Mouse (Mus musculus) hindbrain, embryonic 15.5 days (tissue): ENCODE data around the gene Prkaca. TPM values are rescaled to one million over a fixed set of nuclear protein-coding genes. Genes with fewer than 3 reads are reported as not detected.

Source experiments
- ATAC-seq: fragments of 200-750 bp; cut with Nextera tagmentation; 2 replicates; pipeline ENCODE4 v1.8.0; 2017; ENCODE audit warnings: low read depth, moderate number of reproducible peaks, moderate TSS enrichment; ENCODE audit not compliant: low FRiP score
- H3K27ac ChIP-seq: fragments of 300-500 bp; sonication (generic); replicated peaks from 2 replicates; pipeline ENCODE4 v1.5.1; 2015; ENCODE audit warnings: mild to moderate bottlenecking, inconsistent platforms
- H3K27me3 ChIP-seq: fragments of 300-500 bp; sonication (generic); 2 replicates; pipeline ENCODE4 v1.6.1; 2015; ENCODE audit warnings: control low read depth, inconsistent platforms
- H3K36me3 ChIP-seq: fragments of 300-500 bp; sonication (generic); 2 replicates; pipeline ENCODE4 v1.6.1; 2015; ENCODE audit warnings: control low read depth, inconsistent platforms
- H3K4me1 ChIP-seq: fragments of 300-500 bp; sonication (generic); replicated peaks from 2 replicates; pipeline ENCODE4 v1.6.1; 2015; ENCODE audit warnings: control low read depth, inconsistent platforms
- H3K4me2 ChIP-seq: fragments of 300-500 bp; sonication (generic); 2 replicates; pipeline ENCODE4 v1.6.1; 2015; ENCODE audit warnings: moderate library complexity, mild to moderate bottlenecking, inconsistent platforms
- H3K4me3 ChIP-seq: fragments of 300-500 bp; sonication (generic); 2 replicates; pipeline ENCODE4 v1.5.1; 2015; ENCODE audit warnings: mild to moderate bottlenecking, inconsistent platforms
- H3K9ac ChIP-seq: fragments of 300-500 bp; sonication (generic); 2 replicates; pipeline ENCODE4 v1.6.1; 2015; ENCODE audit warnings: inconsistent platforms
- H3K9me3 ChIP-seq: fragments of 300-500 bp; sonication (generic); 2 replicates; pipeline ENCODE4 v1.6.1; 2016; ENCODE audit warnings: control low read depth, inconsistent platforms
- WGBS: fragments of 180-500 bp; shearing (Covaris S2); methylation state at CpG from one replicate; pipeline ENCODE4 v1.1.7; 2015; 5-methylcytosine and 5-hydroxymethylcytosine counted together
- polyA plus RNA-seq: library from polyadenylated mRNA; unstranded; fragments of >200 nt; fragmentation: Nextera tagmentation; extraction: Ambion mirVana; gene quantifications from 2 replicates; pipeline ENCODE4 v1.2.1, GENCODE M21; 2015

Prkaca gene
- polyA plus RNA-seq, 1 experiment from 2014 or later, result 250 TPM

DNA sequence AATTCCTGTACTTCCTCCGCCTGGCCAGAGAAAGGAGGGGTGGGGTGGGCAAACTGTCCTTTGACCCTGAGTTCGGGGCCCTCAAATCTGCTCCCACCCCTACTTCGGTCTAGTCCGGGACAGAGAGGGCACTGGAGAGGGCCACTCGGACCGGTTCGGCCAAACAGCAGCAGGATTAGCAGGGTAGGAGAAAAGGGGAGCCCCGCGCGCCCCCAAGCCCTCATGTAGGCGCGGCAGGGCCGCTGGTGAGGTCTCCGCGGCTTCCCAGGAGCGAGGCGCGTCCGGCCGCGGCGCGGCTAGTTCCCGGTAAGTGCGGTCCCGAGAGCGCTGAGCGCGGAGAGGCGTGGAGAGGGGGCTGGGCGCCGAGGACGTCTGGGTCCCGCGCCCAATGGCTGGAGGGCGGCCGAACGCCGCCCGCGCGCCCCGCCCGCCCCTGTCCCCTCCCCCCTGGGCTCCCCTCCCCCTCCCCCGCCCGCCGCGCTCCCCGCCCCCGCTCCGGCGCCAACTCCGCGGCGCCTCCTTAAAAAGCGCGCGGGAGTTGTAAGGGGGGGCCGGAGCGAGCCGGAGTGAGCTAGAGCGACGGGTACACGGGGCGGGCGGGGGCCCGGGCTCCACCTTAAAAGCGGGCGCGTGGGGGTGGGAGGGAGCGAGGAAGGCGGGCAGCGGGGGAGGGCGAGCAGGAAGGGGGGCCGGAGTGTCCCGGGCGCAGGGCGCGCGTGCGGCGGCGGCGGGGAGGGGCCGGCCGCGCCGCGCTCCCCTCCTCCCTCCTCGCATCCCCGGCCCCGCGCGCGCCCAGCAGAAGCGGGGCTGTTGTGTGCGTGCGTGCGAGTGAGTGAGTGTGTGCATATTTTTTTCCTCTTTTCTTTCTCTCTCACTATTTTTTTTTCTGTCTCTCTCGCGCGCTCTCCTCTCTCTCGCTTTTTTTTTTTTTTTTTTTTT, 24.0 kb downstream of the Prkaca start:
- Histone ChIP-seq H3K9me3 (no peaks in the 10 kb centered on the region), H3K4me2 (peak overlapping the region; percentile 92), H3K4me3 (peak overlapping the region; percentile 74), H3K9ac (peak overlapping the region; percentile 81), H3K27ac (peak overlapping the region; percentile 91), H3K36me3 (peaks cover 22% of the 10 kb centered on the region), H3K27me3 (peaks cover 14% of the 10 kb centered on the region), H3K4me1 (peaks cover 31% of the 10 kb centered on the region)
- ATAC-seq, result peak; percentile 73
- under 1% methylated on average over 51 of the region's 103 CpGs for WGBS

- H3K27me3 ChIP-seq, result peaks cover 14% of the 10 kb centered on the region
- H3K27ac ChIP-seq, result peak within 1 kb of the TSS; percentile 91
- H3K36me3 ChIP-seq, result peaks cover 15% of the 10 kb centered on the region
- peaks cover 31% of the 10 kb centered on the region for H3K4me1 ChIP-seq
- H3K4me3 ChIP-seq, result peak within 1 kb of the TSS; percentile 79
- H3K9me3 ChIP-seq, result no peaks in the 10 kb centered on the region
- under 1% methylated on average over 41 of the region's 112 CpGs for WGBS
- no peak for ATAC-seq
- H3K4me2 ChIP-seq, result peak within 1 kb of the TSS; percentile 92
- peak within 1 kb of the TSS; percentile 81 for H3K9ac ChIP-seq
Observed at GRCm38 (mm10) chr8:83997511-83998141, 24.8 kb downstream of the Prkaca start, which contains the start of gene Samd1. TSS of gene Samd1 (plus strand) at chr8:83997672.

- Histone ChIP-seq H3K27ac (peak overlapping the region; percentile 86), H3K27me3 (peaks cover 17% of the 10 kb centered on the region), H3K4me2 (peak overlapping the region; percentile 92), H3K9ac (peak overlapping the region; percentile 71), H3K36me3 (peaks cover 13% of the 10 kb centered on the region), H3K9me3 (no peaks in the 10 kb centered on the region), H3K4me1 (peaks cover 31% of the 10 kb centered on the region), H3K4me3 (peak overlapping the region; percentile 79)
- ATAC-seq, result peak; percentile 6; the same call in 1 of the 2 replicates
- WGBS, result under 1% methylated on average over 89 of the region's 92 CpGs
Observed at GRCm38 (mm10) chr8:83998231-83999056, 25.7 kb downstream of the Prkaca start.

GRCm38 (mm10) chr8:83999057-83999705, 26.4 kb downstream of the Prkaca start:
- H3K4me1 ChIP-seq, result peaks cover 37% of the 10 kb centered on the region
- no peaks in the 10 kb centered on the region for H3K9me3 ChIP-seq
- 73% methylated on average over 16 of the region's 16 CpGs for WGBS
- peak overlapping the region; percentile 71 for H3K9ac ChIP-seq
- peak overlapping the region; percentile 92 for H3K4me2 ChIP-seq
- ATAC-seq, result no peak
- H3K4me3 ChIP-seq, result peak overlapping the region; percentile 79
- peaks cover 17% of the 10 kb centered on the region for H3K27me3 ChIP-seq
- peaks cover 9% of the 10 kb centered on the region for H3K36me3 ChIP-seq
- no peak overlapping the region for H3K27ac ChIP-seq

DNA sequence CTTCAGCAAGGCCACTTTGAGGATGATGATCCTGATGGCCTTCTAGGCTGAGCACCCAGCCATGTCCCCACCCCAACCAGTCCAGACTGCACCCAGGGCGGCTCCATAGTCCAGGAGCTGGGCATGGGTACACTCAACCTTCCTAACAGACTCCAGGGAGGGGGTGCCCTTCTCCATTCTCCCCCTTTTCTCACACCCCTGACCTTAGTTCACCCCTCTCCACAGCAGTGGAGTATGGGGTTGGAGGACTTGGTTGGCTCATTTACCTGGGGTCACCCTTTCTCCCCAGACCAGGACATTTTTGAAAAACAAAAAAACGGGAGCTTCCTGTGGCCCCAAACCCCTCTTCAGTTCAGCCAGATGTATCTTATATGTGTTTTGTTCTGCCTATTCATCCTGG, 27.0 kb downstream of the Prkaca start:
- Histone ChIP-seq H3K27ac (no peak overlapping the region), H3K4me1 (peaks cover 40% of the 10 kb centered on the region), H3K9ac (no peak overlapping the region), H3K36me3 (peaks cover 3% of the 10 kb centered on the region; the same call in 1 of the 2 replicates), H3K4me3 (0 out of 2 replicates have a peak overlapping the region, but pooled peaks have one; percentile 79), H3K4me2 (peak overlapping the region; percentile 92; the same call in 1 of the 2 replicates), H3K27me3 (peaks cover 17% of the 10 kb centered on the region), H3K9me3 (no peaks in the 10 kb centered on the region)
- no peak for ATAC-seq
- WGBS, result 93% methylated on average over 2 of the region's 2 CpGs

DNA sequence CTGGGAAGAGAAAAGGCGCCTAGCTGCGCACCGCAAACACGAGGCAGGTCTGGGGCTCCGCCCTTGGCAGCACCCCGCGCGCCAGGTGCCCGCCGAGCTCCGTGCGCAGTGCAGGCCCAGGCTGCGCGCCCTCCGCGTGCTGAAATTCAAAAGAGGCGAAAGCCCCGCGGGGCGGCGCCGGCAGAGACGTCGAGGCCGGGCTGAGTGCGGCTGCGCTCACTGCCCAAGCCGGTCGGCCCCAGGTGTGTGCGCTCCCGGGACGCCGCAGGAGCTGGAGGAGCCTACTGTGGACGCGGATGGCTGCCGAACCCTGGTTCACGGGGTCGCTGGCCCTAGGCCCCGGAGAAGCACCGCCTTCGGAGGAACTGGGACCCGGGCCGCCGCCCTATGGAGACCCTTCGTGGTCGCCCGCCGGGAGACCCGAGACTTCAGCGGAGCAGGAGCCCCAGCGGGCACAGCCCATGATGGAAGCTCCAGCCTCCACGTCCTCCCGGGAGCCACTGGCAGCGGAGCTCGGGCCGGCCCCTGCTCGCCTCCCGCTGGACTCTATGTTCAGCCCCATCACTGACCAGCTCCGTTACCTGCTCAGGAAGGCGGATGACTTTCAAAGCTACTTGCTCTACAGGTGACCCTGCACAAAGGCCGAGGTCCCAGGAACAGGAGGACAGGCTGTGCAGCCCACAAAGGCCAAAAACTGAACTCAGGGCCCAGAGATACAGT, 28.6 kb downstream of the Prkaca start, which contains the start of gene 1700067K01Rik:
Gene 1700067K01Rik, plus strand, starts transcription at position 222 of the 720 bp plus-strand sequence.
- 23% methylated on average over 61 of the region's 61 CpGs for WGBS
- Histone ChIP-seq H3K27me3 (peaks cover 17% of the 10 kb centered on the region), H3K9me3 (no peaks in the 10 kb centered on the region), H3K4me3 (no peak within 1 kb of the TSS), H3K9ac (no peak within 1 kb of the TSS), H3K4me2 (peak within 1 kb of the TSS; percentile 11), H3K36me3 (no peaks in the 10 kb centered on the region), H3K27ac (no peak within 1 kb of the TSS), H3K4me1 (peaks cover 40% of the 10 kb centered on the region)
- no peak for ATAC-seq

DNA sequence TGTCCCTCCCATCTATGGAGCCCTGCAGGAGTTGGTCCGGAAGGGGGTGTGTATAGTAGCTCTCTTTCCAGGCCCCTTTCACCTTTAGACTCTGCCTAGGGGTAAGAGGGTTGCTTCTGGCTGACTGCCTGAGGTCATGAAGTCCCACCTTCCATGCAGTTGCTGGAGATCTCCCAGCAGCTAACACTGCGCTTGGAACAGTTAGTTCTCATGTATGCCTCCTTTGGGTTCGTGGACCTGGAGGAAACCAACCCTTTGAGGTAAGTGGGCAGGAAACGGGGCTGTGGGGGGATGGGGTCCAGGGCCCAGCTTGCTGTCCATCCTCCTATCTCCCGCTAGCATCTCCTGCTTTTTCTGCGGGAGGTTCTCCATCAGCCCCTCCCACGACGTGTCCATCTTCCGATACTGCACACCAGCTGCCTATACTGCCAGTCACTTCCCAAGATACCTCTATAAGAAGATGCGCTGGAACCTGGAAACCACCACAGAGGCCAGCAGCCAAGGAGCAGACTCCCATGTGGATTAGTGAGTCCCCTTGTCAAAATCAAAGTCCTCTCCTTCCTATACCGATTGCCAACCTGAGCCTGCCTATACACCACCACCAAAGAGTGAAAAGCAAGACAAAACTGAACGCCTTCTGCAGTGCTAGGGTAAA, 30.3 kb downstream of the Prkaca start:
- H3K4me3 ChIP-seq, result no peak overlapping the region
- no peak overlapping the region for H3K9ac ChIP-seq
- no peak overlapping the region for H3K4me2 ChIP-seq
- no peaks in the 10 kb centered on the region for H3K36me3 ChIP-seq
- H3K4me1 ChIP-seq, result peaks cover 37% of the 10 kb centered on the region
- no peak overlapping the region for H3K27ac ChIP-seq
- WGBS, result 60% methylated on average over 12 of the region's 12 CpGs
- no peak for ATAC-seq
- peaks cover 17% of the 10 kb centered on the region for H3K27me3 ChIP-seq
- no peaks in the 10 kb centered on the region for H3K9me3 ChIP-seq

- peaks cover 17% of the 10 kb centered on the region for H3K27me3 ChIP-seq
- no peak overlapping the region for H3K27ac ChIP-seq
- no peak for ATAC-seq
- H3K4me2 ChIP-seq, result peak overlapping the region; percentile 94
- peaks cover 33% of the 10 kb centered on the region for H3K4me1 ChIP-seq
- peak overlapping the region; percentile 68; the same call in 1 of the 2 replicates for H3K9ac ChIP-seq
- no peaks in the 10 kb centered on the region for H3K36me3 ChIP-seq
- H3K9me3 ChIP-seq, result no peaks in the 10 kb centered on the region
- H3K4me3 ChIP-seq, result peak overlapping the region; percentile 51
- WGBS, result 74% methylated on average over 6 of the region's 6 CpGs
Observed at GRCm38 (mm10) chr8:84003612-84004246, 30.9 kb downstream of the Prkaca start.

DNA sequence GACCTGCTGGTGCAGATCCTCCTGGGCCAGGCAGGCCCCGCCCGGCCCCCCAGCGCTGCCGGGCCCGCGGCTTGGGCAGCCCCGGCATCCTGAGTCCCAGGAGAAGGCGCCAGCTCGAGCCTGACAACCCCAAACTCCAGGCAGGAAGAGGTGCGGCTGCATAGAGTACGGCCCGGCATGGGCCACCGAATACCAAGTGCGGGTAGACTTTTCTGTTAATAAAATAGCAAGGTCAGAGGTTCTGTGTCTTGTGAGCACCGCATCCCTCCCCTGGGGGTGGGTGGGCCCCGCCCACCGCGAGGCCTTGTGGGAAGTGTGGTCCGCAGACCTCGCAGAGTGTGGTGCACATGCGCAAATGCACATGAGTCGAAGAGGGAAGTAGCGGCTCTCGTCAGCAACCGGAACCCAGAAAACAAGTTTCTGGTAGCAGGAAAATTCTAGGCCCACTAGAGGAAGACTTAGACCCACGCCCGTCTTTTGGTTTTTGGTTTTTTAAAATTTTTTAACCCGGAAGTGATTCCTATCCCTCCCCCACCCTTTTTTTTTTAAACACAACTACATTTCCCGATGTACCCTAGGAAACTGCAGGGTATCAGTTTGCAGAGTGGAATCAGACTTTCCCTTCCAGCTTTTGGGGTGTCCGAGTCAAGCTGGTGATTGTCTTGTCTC, 31.9 kb downstream of the Prkaca start:
- Histone ChIP-seq H3K27ac (peak overlapping the region; percentile 77), H3K27me3 (peaks cover 17% of the 10 kb centered on the region), H3K9me3 (no peaks in the 10 kb centered on the region), H3K9ac (peak overlapping the region; percentile 68), H3K4me3 (peak overlapping the region; percentile 51), H3K4me2 (peak overlapping the region; percentile 94), H3K4me1 (peaks cover 23% of the 10 kb centered on the region), H3K36me3 (no peaks in the 10 kb centered on the region)
- 1% methylated on average over 30 of the region's 30 CpGs for WGBS
- peak; percentile 86 for ATAC-seq
